ENCODE assay signal across 11 mouse cellular contexts in the genomic region with DNA sequence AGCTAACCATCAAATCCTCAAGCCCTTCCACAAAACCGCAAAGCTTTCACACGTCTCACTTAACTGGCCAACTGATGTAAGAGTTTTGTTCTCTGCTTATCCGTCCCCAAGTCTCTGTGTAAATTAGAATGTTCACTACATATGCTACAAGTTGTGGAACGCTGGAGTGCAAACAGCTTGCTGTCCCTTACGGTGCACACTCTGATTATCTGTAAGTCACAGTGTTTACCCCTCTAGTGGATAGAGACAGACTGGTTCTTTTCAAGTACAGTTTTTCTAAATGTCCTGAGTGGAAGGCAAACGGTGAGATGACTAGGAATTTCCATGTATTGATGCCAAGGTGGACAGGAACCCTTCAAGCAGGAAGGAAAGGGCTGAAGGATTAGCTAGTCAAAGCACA. TPM values are rescaled to one million over a fixed set of nuclear protein-coding genes. Genes with fewer than 3 reads are reported as not detected.
DNase-seq lines count a peak whose midpoint lies in the region; ATAC-seq and TF ChIP-seq lines count a peak whose summit lies in the region.
"Had no signal": no experiment of that assay in that cellular context is flagged by ENCODE, and none has a peak within 500 bp of the region (broad histone marks: within the 10 kb centered on the region; RNA-seq: fewer than 3 reads in every experiment).

No protein-coding gene starts in this region.

- H3K27me3 ChIP-seq in heart, embryonic 11.5 days (ENCODE audit: control insufficient read depth, insufficient read depth, low read length): no peaks in the 10 kb centered on the region
- H3K27me3 ChIP-seq in heart, adult 2 months (ENCODE audit: control insufficient read depth, insufficient read depth, low read length): no peaks in the 10 kb centered on the region
- H3K27me3 ChIP-seq in intestine, postnatal 0 days (replicated peaks; ENCODE audit: control insufficient read depth, insufficient read depth, low read length): no peaks in the 10 kb centered on the region
- H3K27me3 ChIP-seq in stomach, postnatal 0 days (ENCODE audit: control insufficient read depth, insufficient read depth, low read length): no peaks in the 10 kb centered on the region
- H3K27me3 ChIP-seq: liver, embryonic 12.5 days had no signal

- 0 out of 2 replicates have a peak, but pooled peaks cover 3% of the 10 kb centered on the region for H3K4me1 ChIP-seq in heart, embryonic 11.5 days (ENCODE audit: control insufficient read depth, insufficient read depth, low read length)
- H3K4me1 ChIP-seq in heart, adult 2 months (ENCODE audit: control insufficient read depth, insufficient read depth, low read length): no peaks in the 10 kb centered on the region; the same call in 1 of the 2 replicates
- H3K4me1 ChIP-seq in intestine, postnatal 0 days (replicated peaks; ENCODE audit: control insufficient read depth, insufficient read depth, low read length): no peaks in the 10 kb centered on the region
- H3K4me1 ChIP-seq in stomach, postnatal 0 days (replicated peaks; ENCODE audit: control insufficient read depth, insufficient read depth): no peaks in the 10 kb centered on the region; the same call in 1 of the 2 replicates
- H3K4me1 ChIP-seq: liver, embryonic 12.5 days had no signal

- no peak overlapping the region for H3K4me3 ChIP-seq in heart, embryonic 11.5 days (ENCODE audit: low read depth, low read length)
- H3K4me3 ChIP-seq in heart, adult 2 months: no peak overlapping the region
- H3K4me3 ChIP-seq in intestine, postnatal 0 days (ENCODE audit: low read depth, low read length): no peak overlapping the region
- no peak overlapping the region for H3K4me3 ChIP-seq in stomach, postnatal 0 days (ENCODE audit: low read depth, low read length)
- H3K4me3 ChIP-seq: liver, embryonic 12.5 days had no signal

- no peaks in the 10 kb centered on the region for H3K9me3 ChIP-seq in heart, embryonic 11.5 days (replicated peaks; ENCODE audit: control insufficient read depth, low read length)
- H3K9me3 ChIP-seq in intestine, postnatal 0 days (ENCODE audit: control insufficient read depth): no peaks in the 10 kb centered on the region
- no peaks in the 10 kb centered on the region for H3K9me3 ChIP-seq in stomach, postnatal 0 days (ENCODE audit: control insufficient read depth, low read length)
- H3K9me3 ChIP-seq: liver, embryonic 12.5 days had no signal

- H3K36me3 ChIP-seq in heart, embryonic 11.5 days (ENCODE audit: control insufficient read depth, insufficient read depth, low read length): no peaks in the 10 kb centered on the region
- no peaks in the 10 kb centered on the region for H3K36me3 ChIP-seq in heart, adult 2 months (ENCODE audit: control insufficient read depth, insufficient read depth, low read length)
- H3K36me3 ChIP-seq in intestine, postnatal 0 days (ENCODE audit: control insufficient read depth, insufficient read depth): no peaks in the 10 kb centered on the region
- H3K36me3 ChIP-seq in stomach, postnatal 0 days (ENCODE audit: control insufficient read depth, insufficient read depth, low read length): no peaks in the 10 kb centered on the region
- H3K36me3 ChIP-seq: liver, embryonic 12.5 days had no signal

- no peak overlapping the region for H3K27ac ChIP-seq in heart, embryonic 11.5 days (ENCODE audit: low read depth, low read length)
- no peak overlapping the region for H3K27ac ChIP-seq in heart, adult 2 months
- H3K27ac ChIP-seq in intestine, postnatal 0 days (ENCODE audit: low read depth, low read length): no peak overlapping the region
- no peak overlapping the region for H3K27ac ChIP-seq in stomach, postnatal 0 days (replicated peaks)
- H3K27ac ChIP-seq: liver, embryonic 12.5 days had no signal

- H3K4me2 ChIP-seq in heart, embryonic 11.5 days: peak overlapping the region; percentile 49
- peak overlapping the region; percentile 53 for H3K4me2 ChIP-seq in intestine, postnatal 0 days (replicated peaks; ENCODE audit: low read depth)
- peak overlapping the region; percentile 36; the same call in 1 of the 2 replicates for H3K4me2 ChIP-seq in stomach, postnatal 0 days (replicated peaks; ENCODE audit: low read depth)
- H3K4me2 ChIP-seq: liver, embryonic 12.5 days had no signal

- DNase-seq in heart, adult 2 months: no peak
- peak; percentile 22 for DNase-seq in retina, embryonic 14.5 days (ENCODE audit: low spot score)
- no peak for DNase-seq in retina, postnatal 1 day
- DNase-seq in stomach, postnatal 0 days (ENCODE audit: low spot score): no peak
- no peak for DNase-seq in layer of hippocampus, adult 9-11 months
- no peak for DNase-seq in kidney, adult 11 months

- no peak for ATAC-seq in heart, embryonic 11.5 days (replicated peaks; ENCODE audit: insufficient number of reproducible peaks, low FRiP score, low TSS enrichment)
- no peak for ATAC-seq in intestine, postnatal 0 days
- no peak for ATAC-seq in stomach, postnatal 0 days (ENCODE audit: low FRiP score, low TSS enrichment)
- ATAC-seq: liver, embryonic 12.5 days had no signal

- no peak for TF ChIP-seq CTCF in heart, adult 2 months (IDR thresholded peaks at IDR 0.05)
- no peak for TF ChIP-seq CTCF in intestine, postnatal 0 days (IDR thresholded peaks at IDR 0.05; ENCODE audit: low read depth)
- no peak for TF ChIP-seq CTCF in stomach, postnatal 0 days (IDR thresholded peaks at IDR 0.05; ENCODE audit: low read depth)

- intact Hi-C loops in heart, adult 2 months (cut with DNase I): no loop called here

- no peak overlapping the region for H3K9ac ChIP-seq in heart, embryonic 11.5 days (ENCODE audit: low read depth, low read length)
- H3K9ac ChIP-seq in heart, adult 2 months (ENCODE audit: low read depth, low read length): no peak overlapping the region
- H3K9ac ChIP-seq in intestine, postnatal 0 days (ENCODE audit: low read depth, low read length): no peak overlapping the region
- no peak overlapping the region for H3K9ac ChIP-seq in stomach, postnatal 0 days (ENCODE audit: low read length)
- H3K9ac ChIP-seq: liver, embryonic 12.5 days had no signal

- no peaks in the 10 kb centered on the region for H3K79me2 ChIP-seq in heart, adult 2 months (replicated peaks; ENCODE audit: control insufficient read depth, insufficient read depth, low read length)

- no peak for TF ChIP-seq POLR2A in heart, adult 2 months (IDR thresholded peaks at IDR 0.05; ENCODE audit: insufficient read depth, low read depth, low read length)

- 27% methylated on average over 6 of the region's 6 CpGs for WGBS in heart, embryonic 11.5 days (ENCODE audit: insufficient replicate concordance)
- 19% methylated on average over 6 of the region's 6 CpGs for WGBS in heart, adult 2 months
- WGBS in intestine, postnatal 0 days: 21% methylated on average over 6 of the region's 6 CpGs
- 18% methylated on average over 6 of the region's 6 CpGs for WGBS in stomach, postnatal 0 days

- TF ChIP-seq EP300 in heart, adult 2 months (IDR thresholded peaks at IDR 0.05; ENCODE audit: insufficient read depth, low read depth, low read length): no peak
- no peak for TF ChIP-seq EP300 in stomach, postnatal 0 days (optimal IDR thresholded peaks at IDR 0.05)

RNA-seq across cellular contexts. Expression of gene Ptprq, which starts 32.1 kb away (rescaled TPM):
- polyA plus RNA-seq in heart, embryonic 11.5 days (2014; fragmentation: Nextera tagmentation; extraction: Ambion mirVana): 0.07 and 0.14 TPM in 2 replicates
- not detected for total RNA-seq in heart, adult 2 months (2021)
- not detected in 2 replicates for polyA plus RNA-seq in heart, adult 2 months (2012; rRNA removed)
- not detected in 2 replicates for polyA plus RNA-seq in intestine, postnatal 0 days (2015; fragmentation: Nextera tagmentation; extraction: Ambion mirVana)
- 0.02 TPM in 1 of 2 replicates, not detected in the other for polyA plus RNA-seq in stomach, postnatal 0 days (2015; fragmentation: Nextera tagmentation; extraction: Ambion mirVana)
- total RNA-seq: common myeloid progenitor, adult 5-6 weeks; hematopoietic stem cell, adult 5-6 weeks had no signal
